Comparison of ENCODE assay signal across 33 mouse cellular contexts in the genomic region with DNA sequence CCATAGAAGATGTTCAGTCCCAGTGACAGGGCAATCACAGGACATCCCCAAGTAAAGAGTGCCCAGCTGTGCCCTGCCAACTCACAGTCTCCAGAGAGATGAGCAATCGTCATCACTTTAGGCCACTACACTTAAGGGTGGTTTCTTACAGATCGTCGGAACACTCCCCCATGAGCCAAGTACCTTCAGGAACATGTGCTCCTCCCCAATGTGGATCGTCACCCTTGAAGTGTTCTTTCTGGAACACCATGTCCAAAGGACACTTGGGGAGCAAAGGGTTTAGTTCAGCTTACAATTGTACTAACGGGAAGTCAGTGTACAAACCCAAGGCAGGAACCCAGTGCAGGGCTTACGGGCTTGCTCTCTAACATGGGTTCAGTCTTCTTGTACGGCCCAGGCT. TPM values are rescaled to one million over a fixed set of nuclear protein-coding genes. Genes with fewer than 3 reads are reported as not detected.
"Had no signal": no experiment of that assay in that cellular context is flagged by ENCODE, and none has a peak within 500 bp of the region (broad histone marks: within the 10 kb centered on the region; RNA-seq: fewer than 3 reads in every experiment).

No protein-coding gene starts in this region.

- H3K4me3 ChIP-seq: left cerebral cortex, adult 2 months; limb, embryonic 10.5 days; limb, embryonic 12.5 days; limb, embryonic 13.5 days; limb, embryonic 15.5 days; liver, embryonic 12.5 days; liver, embryonic 13.5 days; liver, embryonic 15.5 days; lung, embryonic 15.5 days; megakaryocyte, embryonic 14.5 days; midbrain, embryonic 10.5 days; midbrain, embryonic 12.5 days; midbrain, embryonic 13.5 days; midbrain, embryonic 15.5 days; myocyte; neural tube, embryonic 12.5 days had no signal

- ATAC-seq: liver, embryonic 12.5 days; liver, postnatal 0 days; midbrain, embryonic 13.5 days; midbrain, embryonic 15.5 days; midbrain, embryonic 16.5 days had no signal

- H3K4me2 ChIP-seq: limb, embryonic 12.5 days; limb, embryonic 13.5 days; limb, embryonic 15.5 days; liver, embryonic 11.5 days; liver, embryonic 13.5 days; lung, embryonic 14.5 days; lung, embryonic 15.5 days; midbrain, embryonic 11.5 days; midbrain, embryonic 12.5 days; midbrain, embryonic 13.5 days; midbrain, embryonic 15.5 days; neural tube, embryonic 12.5 days had no signal

- H3K36me3 ChIP-seq: limb, embryonic 10.5 days; limb, embryonic 12.5 days; limb, embryonic 13.5 days; limb, embryonic 15.5 days; liver, embryonic 12.5 days; liver, embryonic 13.5 days; liver, embryonic 15.5 days; lung, embryonic 15.5 days; midbrain, embryonic 10.5 days; midbrain, embryonic 12.5 days; midbrain, embryonic 13.5 days; midbrain, embryonic 15.5 days; neural tube, embryonic 12.5 days had no signal

- H3K9me3 ChIP-seq: limb, embryonic 10.5 days; limb, embryonic 12.5 days; limb, embryonic 15.5 days; liver, embryonic 12.5 days; liver, embryonic 13.5 days; liver, embryonic 15.5 days; lung, embryonic 15.5 days; midbrain, embryonic 10.5 days; midbrain, embryonic 12.5 days; midbrain, embryonic 13.5 days; midbrain, embryonic 15.5 days; neural tube, embryonic 12.5 days had no signal

- H3K9ac ChIP-seq: limb, embryonic 12.5 days; limb, embryonic 13.5 days; limb, embryonic 15.5 days; liver, embryonic 12.5 days; liver, embryonic 13.5 days; liver, embryonic 14.5 days; liver, embryonic 15.5 days; liver, postnatal 0 days; lung, embryonic 14.5 days; lung, embryonic 15.5 days; midbrain, embryonic 12.5 days; midbrain, embryonic 13.5 days; midbrain, embryonic 15.5 days; neural tube, embryonic 12.5 days had no signal

- H3K27ac ChIP-seq: left cerebral cortex, adult 2 months; limb, embryonic 10.5 days; limb, embryonic 12.5 days; limb, embryonic 13.5 days; limb, embryonic 15.5 days; liver, embryonic 12.5 days; liver, embryonic 14.5 days; liver, embryonic 15.5 days; lung, embryonic 15.5 days; macrophage; midbrain, embryonic 10.5 days; midbrain, embryonic 12.5 days; midbrain, embryonic 13.5 days; midbrain, embryonic 15.5 days; neural tube, embryonic 12.5 days had no signal

- H3K27me3 ChIP-seq: limb, embryonic 15.5 days; lung, embryonic 15.5 days; midbrain, embryonic 15.5 days; neural tube, embryonic 12.5 days had no signal

- DNase-seq: left cerebral cortex, postnatal 4 days; liver; liver, embryonic 13.5 days; liver, postnatal 0 days; lung, adult 18-20 months; lung, adult 2 months; lung, embryonic 14.5 days; lung, postnatal 14 days; lung, postnatal 36 days; lung, postnatal 4 days; midbrain, embryonic 14.5 days had no signal

- H3K4me1 ChIP-seq: lung, embryonic 15.5 days; megakaryocyte, embryonic 14.5 days had no signal

RNA-seq across cellular contexts. Expression of a gene that starts 46.1 kb away (rescaled TPM):
- polyA plus RNA-seq: liver, embryonic 11.5 days; liver, embryonic 12.5 days; liver, embryonic 13.5 days; liver, embryonic 15.5 days; liver, embryonic 16.5 days; liver, postnatal 0 days; lung, embryonic 15.5 days; lung, embryonic 16.5 days; macrophage; midbrain, embryonic 12.5 days; midbrain, embryonic 13.5 days; midbrain, embryonic 14.5 days; midbrain, embryonic 15.5 days; myocyte; neural tube, embryonic 12.5 days had no signal
